Mouse (Mus musculus): ENCODE results near the gene Chst15.

- TF ChIP-seq CTCF (IDR thresholded peaks at IDR 0.05; ENCODE audit: extremely low read depth, insufficient read length, insufficient replicate concordance, low read depth, low read length) (no peak), POLR2A (IDR thresholded peaks at IDR 0.05; ENCODE audit: low read depth, low read length) (no peak)
These were observed 43.3 kb upstream of the Chst15 start for GRCm38 (mm10) chr7:132360336-132360735.

All from small intestine, adult 2 months (tissue).